Mouse (Mus musculus) CD4-positive helper T cell, adult 2 months (primary cell): Measurements from ENCODE around the gene Nfkbie.

Experiments
- DNase-seq: peaks from one replicate; pipeline ENCODE4 v3.0.0-alpha.2; 2012; ENCODE audit warnings: low read depth, missing footprints, low spot score

Nfkbie gene

DNA sequence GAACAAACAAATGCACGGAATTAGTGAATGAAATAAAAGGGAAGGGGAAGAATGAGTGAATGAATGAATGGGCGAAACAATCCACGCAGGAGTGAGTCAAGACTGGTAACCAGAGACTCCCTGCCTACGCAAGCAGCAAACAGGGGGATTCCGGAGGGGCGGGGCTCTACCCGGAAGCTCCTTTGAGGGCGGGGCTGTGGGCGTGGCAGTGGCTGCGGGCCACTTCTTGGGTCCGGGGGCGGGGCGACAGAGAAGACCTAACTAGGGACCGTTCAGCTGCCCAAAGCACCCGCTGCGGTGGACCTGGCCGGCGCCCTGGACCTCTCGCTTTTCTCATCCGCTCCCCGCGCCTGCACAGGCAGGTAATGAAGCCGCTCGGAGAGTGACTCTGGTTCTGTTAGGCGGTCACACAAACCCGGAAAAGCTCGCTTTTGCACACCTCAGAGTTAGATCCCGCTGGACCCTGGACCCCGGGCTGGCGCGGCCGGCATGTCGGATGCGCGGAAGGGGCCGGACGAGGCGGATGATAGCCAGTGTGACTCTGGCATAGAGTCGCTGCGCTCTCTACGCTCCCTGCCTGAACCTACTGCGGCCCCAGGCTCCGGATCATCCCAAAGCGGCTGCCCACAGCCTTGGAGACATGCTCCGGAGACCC is at the start of gene Nfkbie:
Gene Nfkbie, plus strand, starts transcription at position 252 of the 655 bp plus-strand sequence.
- DNase-seq = peak; percentile 96

DNA sequence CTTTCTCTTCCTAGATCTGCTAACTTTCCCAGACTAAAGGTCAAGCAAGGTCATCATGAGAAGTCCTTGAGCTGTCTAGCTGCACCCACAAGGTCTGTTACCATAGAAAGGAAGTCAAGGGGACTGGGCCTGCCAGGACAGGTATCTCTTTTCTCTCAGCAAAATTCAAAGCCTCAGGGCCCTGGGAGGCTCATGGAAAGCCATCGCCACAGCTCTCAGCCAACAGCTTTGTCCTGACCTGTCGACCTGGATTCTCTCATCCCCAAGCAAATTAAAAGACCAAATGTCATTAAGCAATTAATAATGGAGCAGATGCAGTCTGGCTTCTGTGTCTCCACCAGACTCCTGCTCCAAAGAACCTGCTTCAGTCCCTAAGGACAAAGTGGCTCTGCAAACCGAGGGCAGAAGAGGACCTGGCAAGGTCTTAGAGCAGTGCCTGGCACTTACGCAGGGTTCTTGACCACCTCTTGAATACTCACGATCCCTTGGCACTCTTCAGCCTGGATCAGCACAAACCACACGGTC is 49.5 kb upstream of the Nfkbie start:
- DNase-seq = no peak

DNA sequence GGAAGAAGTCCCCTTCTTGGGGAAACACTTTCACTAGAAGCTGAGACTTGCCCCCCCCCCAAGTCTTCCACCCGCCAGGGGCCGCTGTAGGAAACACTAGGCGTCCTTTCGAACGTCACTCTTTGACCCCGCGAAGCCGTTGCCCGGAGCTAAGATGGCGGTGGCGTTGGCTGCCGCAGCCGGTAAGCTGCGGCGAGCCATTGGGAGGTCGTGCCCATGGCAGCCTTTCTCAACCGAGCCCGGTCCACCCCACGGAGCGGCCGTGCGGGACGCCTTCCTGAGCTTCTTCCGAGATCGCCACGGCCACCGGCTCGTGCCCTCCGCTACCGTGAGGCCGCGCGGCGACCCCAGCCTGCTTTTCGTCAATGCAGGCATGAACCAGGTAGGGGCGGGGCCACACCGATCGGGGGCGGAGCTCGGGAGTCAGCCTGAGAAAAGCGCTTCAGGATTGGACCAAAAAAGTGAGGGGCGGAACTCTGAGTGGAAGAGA is 48.8 kb upstream of the Nfkbie start, which contains the start of gene Aars2:
Gene Aars2, plus strand, starts transcription at position 142 of the 490 bp plus-strand sequence.
- peak; percentile 96 for DNase-seq

DNA sequence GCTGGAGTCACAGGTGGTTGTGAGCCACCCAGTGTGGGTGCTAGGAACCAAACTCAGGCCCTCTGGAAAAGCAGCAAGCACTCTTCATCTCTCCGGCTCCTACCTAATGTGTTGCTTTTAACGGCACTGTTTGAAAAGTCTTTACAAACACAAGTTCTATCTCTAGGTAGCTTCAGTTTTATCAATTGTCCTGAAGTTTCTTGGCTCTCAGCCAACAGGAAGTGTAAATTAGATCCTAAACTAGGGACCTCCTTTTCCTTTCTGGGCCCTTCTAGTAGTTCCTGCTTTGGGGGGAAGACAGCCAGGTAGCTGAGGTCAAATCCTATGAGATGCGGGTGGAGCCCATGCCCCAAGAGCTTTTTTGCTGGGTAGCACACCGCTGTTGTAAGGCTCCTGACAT is 44.6 kb upstream of the Nfkbie start:
- DNase-seq = no peak

DNA sequence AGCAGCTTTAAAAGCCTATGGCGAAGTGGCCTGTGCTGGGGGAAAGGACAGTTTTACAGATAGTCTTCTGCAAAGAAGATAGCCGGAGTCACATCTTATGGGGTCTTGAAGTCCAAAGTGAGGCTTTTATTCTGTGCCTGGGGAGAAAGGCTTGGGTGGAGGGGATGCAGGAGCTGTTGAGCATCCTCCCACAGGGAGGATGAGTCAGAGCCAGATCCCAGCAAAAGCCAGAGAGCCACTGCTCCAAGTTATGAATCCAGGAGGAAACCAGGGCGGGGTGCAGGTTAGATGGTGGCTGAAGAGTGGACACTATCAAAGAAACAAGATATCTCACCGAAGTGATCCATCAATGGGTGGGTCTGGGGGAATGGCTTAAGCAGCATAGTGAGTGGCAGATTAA is 43.7 kb upstream of the Nfkbie start:
- DNase-seq = no peak

DNA sequence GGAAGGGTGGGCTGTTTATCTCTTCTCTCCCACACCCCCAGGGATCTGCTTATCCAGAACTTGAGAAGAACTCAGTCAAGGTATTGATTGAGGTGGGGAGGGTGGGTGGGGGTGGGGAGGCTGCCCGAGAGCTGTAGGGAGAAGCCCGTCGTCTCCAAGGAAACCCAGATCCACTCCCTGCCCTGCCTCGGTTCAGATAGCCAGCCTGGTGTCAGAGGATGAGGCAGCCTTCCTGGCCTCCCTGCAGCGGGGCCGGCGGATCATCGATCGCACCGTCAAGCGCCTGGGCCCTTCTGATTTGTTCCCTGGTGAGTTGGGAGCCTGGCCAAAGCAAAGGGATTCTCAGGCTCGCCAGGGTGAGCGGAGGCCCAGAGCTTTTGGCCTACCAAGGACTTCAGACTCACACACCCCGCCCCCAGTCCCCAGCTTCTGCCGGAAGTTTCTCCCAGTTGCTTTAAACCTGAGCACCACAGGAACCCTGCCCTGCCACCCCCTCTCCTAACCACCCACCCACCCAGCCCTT is 40.2 kb upstream of the Nfkbie start:
- DNase-seq = no peak

DNA sequence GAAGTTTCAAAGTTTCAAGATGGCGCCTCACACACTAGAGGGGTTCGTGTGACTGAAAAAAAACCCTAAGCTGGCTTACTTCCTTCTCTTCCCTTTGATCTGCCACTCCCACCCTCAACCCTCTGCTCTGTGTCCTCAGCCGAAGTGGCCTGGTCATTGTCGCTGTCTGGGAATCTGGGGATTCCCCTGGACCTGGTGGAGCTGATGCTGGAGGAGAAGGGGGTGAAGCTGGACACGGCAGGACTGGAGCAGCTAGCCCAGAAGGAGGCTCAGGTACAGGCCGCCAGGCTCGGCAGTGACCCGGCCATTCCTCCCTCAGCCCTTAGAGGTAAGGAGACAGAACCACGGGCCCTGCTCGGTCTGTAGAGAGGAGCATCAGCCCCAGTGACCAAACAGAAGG is 39.7 kb upstream of the Nfkbie start:
- DNase-seq = no peak

DNA sequence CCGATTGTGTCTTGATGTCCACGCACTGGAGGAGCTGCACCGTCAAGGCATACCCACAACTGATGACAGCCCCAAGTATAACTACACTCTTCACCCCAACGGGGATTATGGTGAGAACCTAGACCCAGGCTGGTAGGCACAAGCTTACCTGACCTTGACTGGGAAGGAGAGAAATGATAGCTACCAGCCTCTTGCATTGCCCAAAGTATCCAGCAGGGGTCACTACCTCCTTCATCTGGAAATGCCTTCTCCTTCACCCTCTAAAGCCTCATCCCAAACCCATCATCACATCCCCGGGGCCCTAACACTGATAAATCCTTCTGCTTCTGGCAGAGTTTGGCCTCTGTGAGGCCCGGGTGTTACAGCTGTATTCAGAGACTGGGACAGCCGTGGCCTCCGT is 39.0 kb upstream of the Nfkbie start:
- peak; percentile 69 for DNase-seq

DNA sequence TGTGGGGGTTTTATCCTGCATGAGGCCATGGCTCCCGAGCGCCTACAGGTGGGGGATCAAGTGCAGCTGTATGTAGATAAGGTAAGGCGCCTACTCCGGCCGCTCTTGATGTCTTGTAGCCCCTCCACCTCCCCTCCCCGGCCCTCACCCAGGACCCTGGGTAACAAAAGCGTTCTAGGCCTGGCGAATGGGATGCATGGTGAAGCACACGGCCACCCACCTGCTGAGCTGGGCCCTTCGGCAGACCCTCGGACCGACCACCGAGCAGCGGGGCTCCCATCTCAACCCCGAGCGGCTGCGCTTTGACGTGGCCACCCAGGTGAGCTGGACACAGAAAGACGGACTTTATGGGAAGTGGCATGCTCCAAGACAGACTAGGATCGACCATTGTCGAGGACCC is 38.4 kb upstream of the Nfkbie start:
- no peak for DNase-seq

DNA sequence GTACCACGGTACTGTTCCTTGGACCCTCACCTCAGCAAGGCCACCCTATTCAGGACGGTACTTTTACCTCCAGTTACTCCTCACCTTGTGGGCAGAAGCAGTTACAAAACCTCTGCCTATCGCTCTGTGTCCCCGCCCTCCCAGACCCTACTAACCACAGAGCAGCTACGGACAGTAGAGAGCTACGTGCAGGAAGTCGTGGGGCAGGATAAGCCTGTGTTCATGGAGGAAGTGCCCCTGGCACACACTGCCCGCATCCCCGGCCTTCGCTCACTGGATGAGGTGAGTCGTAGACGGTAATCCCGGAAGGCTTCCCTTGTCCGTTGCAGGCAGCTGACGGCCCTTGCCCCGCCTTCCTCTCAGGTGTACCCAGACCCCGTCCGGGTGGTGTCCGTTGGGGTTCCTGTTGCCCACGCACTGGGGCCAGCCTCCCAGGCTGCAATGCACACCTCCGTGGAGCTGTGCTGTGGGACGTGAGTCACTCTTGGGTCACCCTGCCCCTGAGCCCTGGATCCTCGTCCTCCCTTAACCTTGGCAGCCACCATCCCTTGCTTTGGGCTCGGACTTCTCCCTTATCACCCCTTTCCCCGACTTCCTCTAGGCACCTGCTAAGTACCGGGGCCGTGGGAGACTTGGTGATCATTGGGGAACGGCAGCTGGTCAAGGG is 37.8 kb upstream of the Nfkbie start:
- DNase-seq = no peak

DNA sequence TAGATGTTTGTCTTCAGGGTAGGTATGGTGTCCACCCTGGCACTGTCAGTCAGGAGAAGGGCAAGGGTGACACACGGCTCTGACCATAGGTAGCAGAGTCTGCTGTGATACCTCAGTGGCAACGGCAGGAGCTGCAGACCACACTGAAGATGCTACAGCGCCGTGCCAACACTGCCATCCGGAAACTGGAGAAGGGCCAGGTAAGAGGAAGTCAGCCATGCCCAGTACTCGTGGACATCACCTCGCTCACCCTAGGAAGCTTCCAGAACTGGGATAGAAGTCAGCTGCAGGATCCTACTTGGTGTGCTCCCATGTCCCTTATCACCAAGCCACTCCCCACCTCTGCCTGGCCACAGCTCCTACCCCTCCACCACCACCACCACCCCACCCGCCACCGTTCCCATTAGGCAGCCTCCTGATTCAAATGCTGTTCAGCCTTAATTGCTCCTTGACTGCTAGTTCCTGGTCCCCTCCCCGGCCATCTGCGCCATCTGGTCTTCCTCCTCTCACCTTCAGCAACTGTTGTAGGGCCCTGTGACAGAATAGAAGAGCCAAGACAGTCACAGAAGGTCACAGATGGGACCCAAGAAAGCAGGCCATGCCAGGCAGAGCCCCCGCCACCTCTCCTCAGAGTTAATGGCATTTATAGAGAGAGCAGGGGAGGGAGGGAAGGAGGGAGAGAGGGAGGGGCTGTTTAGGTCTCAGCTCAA is 36.6 kb upstream of the Nfkbie start:
- no peak for DNase-seq

DNA sequence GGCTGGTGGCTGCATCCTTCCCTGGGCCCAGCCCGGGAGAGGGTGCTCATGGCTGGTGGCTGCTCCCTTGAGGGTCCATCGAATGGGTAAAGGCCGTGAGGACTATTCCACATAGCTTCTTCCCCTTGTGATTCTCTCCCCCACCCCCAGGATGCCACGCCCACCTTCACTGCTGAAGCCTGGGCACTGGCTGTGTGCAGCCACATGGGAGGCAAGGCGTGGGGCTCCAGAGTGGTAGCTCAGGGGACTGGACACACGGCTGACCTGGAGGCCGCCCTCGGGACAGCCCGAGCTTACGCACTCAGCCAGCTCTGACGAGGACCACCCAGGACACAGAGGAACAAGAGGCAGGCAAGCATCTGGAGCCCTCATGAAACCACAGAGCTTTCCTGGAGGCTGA is 35.4 kb upstream of the Nfkbie start:
- DNase-seq = no peak

DNA sequence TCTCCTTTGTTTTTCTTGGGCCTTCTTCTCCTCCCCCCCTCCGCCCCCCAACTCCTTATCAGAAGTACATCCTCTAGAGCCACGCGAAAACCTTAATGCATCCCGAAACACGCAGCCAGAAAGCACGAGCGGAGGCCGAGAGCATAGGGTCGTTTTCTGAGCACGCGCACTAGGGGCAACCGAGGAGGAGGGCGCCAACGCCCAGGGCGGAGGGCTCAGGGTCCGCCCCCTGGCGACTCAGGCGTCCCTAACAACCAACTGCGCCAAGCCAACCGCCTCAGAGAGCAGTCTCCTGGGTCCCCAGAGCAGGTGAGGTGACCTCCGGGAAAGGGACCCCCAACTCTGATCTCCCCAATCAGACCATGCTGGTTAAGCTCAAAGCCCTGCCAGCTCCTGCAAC is 32.2 kb upstream of the Nfkbie start, which contains the start of gene Tcte1:
Gene Tcte1, plus strand, starts transcription at position 172 of the 400 bp plus-strand sequence.
- no peak for DNase-seq

DNA sequence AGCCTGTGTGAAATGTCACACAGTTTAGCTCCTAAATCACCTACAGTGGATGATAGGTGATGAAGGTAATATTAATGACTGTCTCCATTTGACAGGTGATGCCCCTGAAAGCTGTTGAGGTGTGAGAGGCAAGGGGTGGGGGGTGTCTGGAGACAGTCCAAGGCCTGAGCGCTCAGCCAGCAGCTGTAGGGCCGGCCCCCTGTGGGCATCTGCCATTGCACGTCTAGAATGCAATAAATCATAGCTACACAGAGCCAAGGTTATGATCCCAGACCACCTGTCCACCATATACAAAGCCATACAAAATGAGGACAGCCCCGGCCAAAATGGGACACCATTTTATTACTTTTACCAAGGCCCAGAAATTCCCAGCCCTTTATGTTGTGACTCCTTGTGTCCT is 30.5 kb upstream of the Nfkbie start:
- no peak for DNase-seq

DNA sequence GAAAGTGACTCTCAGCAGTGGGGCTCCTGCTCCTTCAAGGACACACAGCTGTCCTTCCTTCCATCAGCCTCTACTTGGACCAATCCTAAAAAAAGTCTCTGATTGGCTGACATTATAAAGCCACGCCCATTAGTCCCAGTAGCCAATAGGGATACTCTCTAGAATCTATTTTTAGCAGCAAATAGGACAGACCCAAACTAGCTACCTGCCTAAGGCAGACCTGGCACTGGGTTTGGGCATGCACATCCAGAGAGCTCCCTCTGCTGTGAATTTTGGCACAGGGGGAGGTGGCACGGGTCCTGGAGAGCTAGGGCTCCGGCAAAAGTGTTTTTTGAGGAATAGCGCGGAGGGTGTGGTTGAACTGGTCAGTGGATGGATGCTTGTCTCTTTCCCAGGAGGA is 28.9 kb upstream of the Nfkbie start:
- no peak for DNase-seq

DNA sequence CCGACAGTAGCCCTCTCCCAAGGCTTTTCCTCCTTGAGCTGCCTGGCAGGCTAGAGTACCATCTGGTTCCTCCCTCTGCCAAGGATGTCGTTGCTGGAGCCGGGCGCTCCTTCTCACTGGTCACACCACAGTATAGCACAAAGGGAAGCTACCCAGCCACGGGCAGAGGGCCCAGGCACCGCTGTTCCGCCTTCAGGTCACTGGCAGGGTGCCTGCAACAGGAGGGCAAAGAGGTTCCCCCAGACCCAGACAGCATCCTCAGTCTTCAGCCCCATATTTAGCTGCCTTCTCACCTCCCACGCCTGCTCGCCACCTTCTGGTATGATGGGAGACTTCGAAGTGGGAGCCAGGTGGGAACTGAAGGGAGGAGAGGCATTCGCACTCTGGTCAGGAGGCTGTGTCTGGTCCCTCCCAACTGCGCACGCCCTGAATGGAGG is 25.1 kb upstream of the Nfkbie start:
- DNase-seq = no peak

DNA sequence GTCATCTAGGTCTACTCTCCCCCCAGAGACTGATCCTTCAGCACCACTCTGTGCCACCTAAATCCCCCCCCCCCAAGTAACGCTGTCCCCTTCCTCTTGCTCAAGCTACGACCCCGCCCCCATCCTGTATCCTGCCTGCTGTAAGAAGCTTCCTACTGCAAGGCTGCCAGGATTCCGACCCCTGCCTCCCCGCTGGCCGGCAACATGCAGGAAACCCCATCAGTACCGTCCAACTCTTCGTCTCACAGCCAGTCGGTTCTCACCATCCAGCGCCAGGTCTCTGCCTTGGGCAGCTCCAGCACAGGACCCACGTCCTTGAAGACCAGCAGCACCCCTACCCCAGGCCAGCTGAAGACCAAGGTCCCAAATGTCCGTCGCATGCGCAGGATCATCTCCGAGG is 22.6 kb upstream of the Nfkbie start:
- no peak for DNase-seq

DNA sequence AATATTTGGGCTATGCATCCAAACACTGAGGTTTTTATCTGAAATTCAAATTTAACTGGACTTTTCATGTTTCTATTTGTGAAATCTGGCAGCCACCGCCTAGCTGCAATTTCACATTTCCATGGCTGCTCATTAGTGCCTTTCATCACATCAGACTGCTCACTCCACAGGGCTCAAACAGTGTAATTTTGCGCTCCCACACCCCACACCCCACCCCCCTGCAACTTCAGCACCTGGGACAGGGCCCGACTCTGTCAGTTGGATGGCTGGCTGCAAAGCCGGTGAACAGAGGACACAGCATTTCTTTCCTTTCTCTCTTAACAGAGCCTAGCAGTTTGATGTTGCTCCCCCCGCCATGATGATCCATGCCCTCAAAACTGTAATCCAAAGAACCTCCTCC is 19.2 kb upstream of the Nfkbie start:
- no peak for DNase-seq

DNA sequence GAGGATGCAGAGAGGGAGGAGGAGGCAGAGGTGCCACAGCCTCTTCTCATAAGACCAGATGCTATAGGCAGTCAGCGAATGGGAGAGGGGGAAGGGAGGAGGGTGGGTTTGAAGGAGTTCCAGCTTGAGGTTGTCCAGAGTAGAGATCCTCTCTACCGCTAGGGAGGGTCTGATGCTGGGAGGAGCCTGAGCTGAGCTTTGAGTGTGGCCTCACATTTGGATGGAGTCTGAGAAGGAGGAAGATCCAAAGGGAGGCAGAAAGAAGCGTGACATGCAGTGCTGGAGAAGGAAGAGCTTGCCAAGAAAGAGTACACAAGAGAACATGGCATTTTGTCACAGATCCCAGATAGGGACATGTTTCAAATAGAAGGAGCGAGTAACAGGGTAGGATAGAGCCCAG is 17.1 kb upstream of the Nfkbie start:
- DNase-seq = no peak

DNA sequence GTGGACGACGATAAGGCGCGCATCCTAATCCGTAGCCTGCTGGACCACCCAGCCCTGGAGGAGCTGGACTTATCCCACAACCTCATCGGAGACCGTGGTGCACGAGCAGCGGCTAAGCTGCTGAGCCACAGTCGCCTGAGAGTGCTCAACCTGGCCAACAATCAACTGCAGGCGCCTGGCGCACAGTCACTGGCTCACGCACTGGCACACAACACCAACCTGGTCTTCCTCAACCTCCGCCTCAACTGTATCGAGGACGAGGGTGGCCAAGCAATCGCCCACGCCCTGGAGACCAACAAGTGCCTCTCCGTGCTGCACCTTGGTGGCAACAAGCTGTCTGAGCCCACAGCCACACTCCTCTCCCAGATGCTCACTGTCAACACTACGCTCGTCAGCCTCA is 15.8 kb upstream of the Nfkbie start:
- no peak for DNase-seq

DNA sequence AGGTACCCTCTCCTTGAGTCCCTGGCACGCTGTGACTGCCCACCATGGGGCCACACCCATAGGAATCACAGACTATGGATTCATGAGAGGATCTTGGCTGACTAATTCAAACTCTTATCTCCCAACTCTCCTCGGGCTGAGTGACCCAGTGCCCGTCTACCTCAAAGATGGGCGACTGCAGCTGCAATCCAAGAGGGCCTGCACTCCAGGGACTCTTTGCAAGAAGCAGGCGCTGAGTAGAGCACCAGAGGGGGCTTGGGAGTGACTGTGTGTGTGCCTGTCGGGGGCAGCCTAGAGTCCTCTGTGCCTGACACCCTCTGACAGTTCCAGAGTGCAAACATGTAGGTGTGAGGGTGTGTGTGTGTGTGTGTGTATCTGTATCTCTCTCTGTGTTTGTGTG is 13.4 kb upstream of the Nfkbie start:
- no peak for DNase-seq

DNA sequence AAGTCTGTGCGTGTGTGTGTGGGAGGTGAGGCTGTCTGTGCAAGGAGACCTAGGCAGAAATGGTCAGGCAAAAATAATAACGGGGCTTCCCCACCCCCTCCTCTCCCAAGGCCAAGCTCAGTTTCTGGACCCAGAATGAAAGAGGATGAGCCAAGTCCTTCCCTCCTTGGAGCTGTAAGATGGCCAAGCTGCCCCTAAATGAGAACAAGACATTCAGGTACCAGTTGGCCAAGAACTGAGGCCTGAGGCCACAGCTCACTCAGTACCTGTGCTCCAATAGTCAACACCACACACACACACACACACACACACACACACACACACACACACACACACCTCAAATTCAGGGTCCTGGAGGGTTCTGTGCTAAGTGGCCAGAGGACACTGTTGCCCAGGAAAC is 12.8 kb upstream of the Nfkbie start:
- no peak for DNase-seq
